Mouse (Mus musculus): ENCODE measurements around the gene Hydin. TPM values are rescaled to one million over a fixed set of nuclear protein-coding genes. Genes with fewer than 3 reads are reported as not detected.
A peak's percentile ranks its signal among the peaks of the same experiment; 100 is the strongest.

The Hydin gene
- total and polyA plus RNA-seq, 3 experiments = 9.5 to 17.3 (median 9.8) TPM

- no peaks in the 10 kb centered on the region for H3K27me3 ChIP-seq (replicated peaks)
- H3K4me3 ChIP-seq (replicated peaks in 1 of 3; ENCODE audit: low read depth in 2 of 3, low read length in 2 of 3, poor library complexity in 1 of 3) = no peak overlapping the region
- H3K9ac ChIP-seq (ENCODE audit: insufficient read depth, low read depth) = no peak overlapping the region
- TF ChIP-seq ELF1 (IDR thresholded peaks at IDR 0.05; ENCODE audit: low read depth, low read length) (no peak), MEF2A (IDR thresholded peaks at IDR 0.05; ENCODE audit: borderline replicate concordance, low read depth, low read length) (peak; percentile 62; the same call in 1 of the 2 replicates), SMC3 (IDR thresholded peaks at IDR 0.05; ENCODE audit: low read depth, low read length) (peak; percentile 50), CTCF (conservative IDR thresholded peaks at IDR 0.05 in 1 of 2, IDR thresholded peaks at IDR 0.05 in 1 of 2; ENCODE audit: low read depth in 2 of 2, low read length in 2 of 2) (peak; percentile 53 to 68; a peak in 3 of 4 replicates), RAD21 (IDR thresholded peaks at IDR 0.05; ENCODE audit: low read depth, low read length) (peak; percentile 60)
- in situ Hi-C loops (cut with MboI; ENCODE audit: low pct_ligation_motif_present, low pct_unique_long_range_greater_than_20kb, low sequenced_read_pairs) (loop anchor here (10.0 kb wide), 1 partner anchor 480 kb away; no protein-coding TSS in a partner anchor), dilution Hi-C loops (cut with MboI; ENCODE audit: extremely low pct_ligation_motif_present, extremely low pct_unique_long_range_greater_than_20kb, low sequenced_read_pairs) (no loop called here)
- DNase-seq (ENCODE audit: extremely low read depth) = peak; percentile 51
- no peak overlapping the region for H3K27ac ChIP-seq (ENCODE audit: insufficient read depth, low read depth)
- H3K4me1 ChIP-seq (ENCODE audit: control insufficient read depth in 1 of 2, insufficient read depth in 2 of 2) = peaks cover 0 to 11% of the 10 kb centered on the region in 2 experiments; a peak in 2 of 4 replicates
- no peak overlapping the region for H3K4me2 ChIP-seq (ENCODE audit: insufficient read depth, low read depth, poor library complexity, severe bottlenecking)
- H3K79me2 ChIP-seq (replicated peaks; ENCODE audit: control insufficient read depth, extremely low read depth, insufficient read depth, poor library complexity, severe bottlenecking) = no peaks in the 10 kb centered on the region
- H3K9me3 ChIP-seq (replicated peaks; ENCODE audit: low read length) = no peaks in the 10 kb centered on the region
- H3K36me3 ChIP-seq (replicated peaks in 1 of 2; ENCODE audit: control insufficient read depth in 1 of 2, insufficient read depth in 1 of 2, low read length in 1 of 2) = peaks cover 6 to 70% of the 10 kb centered on the region in 2 experiments
These were observed 337.8 kb downstream of the Hydin start for GRCm38 (mm10) chr8:110604556-110604955.

GRCm38 (mm10) chr8:110605401-110606015 lies 338.7 kb downstream of the Hydin start:
- H3K79me2 ChIP-seq (replicated peaks; ENCODE audit: control insufficient read depth, extremely low read depth, insufficient read depth, poor library complexity, severe bottlenecking) = no peaks in the 10 kb centered on the region
- H3K4me3 ChIP-seq (replicated peaks in 1 of 3; ENCODE audit: low read depth in 2 of 3, low read length in 2 of 3, poor library complexity in 1 of 3) = no peak overlapping the region
- peaks cover 6 to 72% of the 10 kb centered on the region in 2 experiments for H3K36me3 ChIP-seq (replicated peaks in 1 of 2; ENCODE audit: control insufficient read depth in 1 of 2, insufficient read depth in 1 of 2, low read length in 1 of 2)
- in situ Hi-C loops (cut with MboI; ENCODE audit: low pct_ligation_motif_present, low pct_unique_long_range_greater_than_20kb, low sequenced_read_pairs) = loop anchor here (10.0 kb wide), 1 partner anchor 481 kb away; no protein-coding TSS in a partner anchor
- peaks cover 0 to 11% of the 10 kb centered on the region in 2 experiments; a peak in 2 of 4 replicates for H3K4me1 ChIP-seq (ENCODE audit: control insufficient read depth in 1 of 2, insufficient read depth in 2 of 2)
- no peak for TF ChIP-seq POLR2AphosphoS2 (IDR thresholded peaks at IDR 0.05; ENCODE audit: low read depth, low read length)
- no peak for TF ChIP-seq MAX (IDR thresholded peaks at IDR 0.05; ENCODE audit: low read length)
- TF ChIP-seq E2F4 (IDR thresholded peaks at IDR 0.05; ENCODE audit: insufficient replicate concordance, low read depth, low read length) = no peak
- no peak for TF ChIP-seq BHLHE40 (IDR thresholded peaks at IDR 0.05; ENCODE audit: low read depth, low read length)
- TF ChIP-seq CHD2 (IDR thresholded peaks at IDR 0.05; ENCODE audit: low read length) = no peak
- no peak for TF ChIP-seq ETS1 (conservative IDR thresholded peaks at IDR 0.05; ENCODE audit: low read depth, low read length)
- TF ChIP-seq CTCF (conservative IDR thresholded peaks at IDR 0.05 in 1 of 2, IDR thresholded peaks at IDR 0.05 in 1 of 2; ENCODE audit: low read depth in 2 of 2, low read length in 2 of 2) = no peak
- H3K9ac ChIP-seq (ENCODE audit: insufficient read depth, low read depth) = no peak overlapping the region
- no peak overlapping the region for H3K27ac ChIP-seq (ENCODE audit: insufficient read depth, low read depth)
- dilution Hi-C loops (cut with MboI; ENCODE audit: extremely low pct_ligation_motif_present, extremely low pct_unique_long_range_greater_than_20kb, low sequenced_read_pairs) = no loop called here
- no peak for DNase-seq (ENCODE audit: extremely low read depth)
- no peak overlapping the region for H3K4me2 ChIP-seq (ENCODE audit: insufficient read depth, low read depth, poor library complexity, severe bottlenecking)
- H3K9me3 ChIP-seq (replicated peaks; ENCODE audit: low read length) = no peaks in the 10 kb centered on the region
- no peaks in the 10 kb centered on the region for H3K27me3 ChIP-seq (replicated peaks)

- in situ Hi-C loops (cut with MboI; ENCODE audit: low pct_ligation_motif_present, low pct_unique_long_range_greater_than_20kb, low sequenced_read_pairs) (no loop called here), dilution Hi-C loops (cut with MboI; ENCODE audit: extremely low pct_ligation_motif_present, extremely low pct_unique_long_range_greater_than_20kb, low sequenced_read_pairs) (no loop called here)
- no peaks in the 10 kb centered on the region for H3K27me3 ChIP-seq (replicated peaks)
- no peak for TF ChIP-seq MAZ (IDR thresholded peaks at IDR 0.05; ENCODE audit: low read depth, low read length)
- TF ChIP-seq JUN (IDR thresholded peaks at IDR 0.05; ENCODE audit: insufficient read depth, low read depth, low read length) = no peak
- TF ChIP-seq POLR2A (IDR thresholded peaks at IDR 0.05; ENCODE audit: low read depth, low read length) = no peak
- TF ChIP-seq MXI1 (IDR thresholded peaks at IDR 0.05; ENCODE audit: low read depth, low read length) = no peak
- no peak for TF ChIP-seq KAT2A (IDR thresholded peaks at IDR 0.05; ENCODE audit: insufficient replicate concordance, low read length)
- TF ChIP-seq POLR2AphosphoS2 (IDR thresholded peaks at IDR 0.05; ENCODE audit: low read depth, low read length) = no peak
- no peak for TF ChIP-seq ELF1 (IDR thresholded peaks at IDR 0.05; ENCODE audit: low read depth, low read length)
- no peak for TF ChIP-seq CHD2 (IDR thresholded peaks at IDR 0.05; ENCODE audit: low read length)
- TF ChIP-seq SIN3A (IDR thresholded peaks at IDR 0.05; ENCODE audit: low read length) = no peak
- TF ChIP-seq NELFE (IDR thresholded peaks at IDR 0.05; ENCODE audit: low read depth, low read length) = no peak
- TF ChIP-seq CTCF (conservative IDR thresholded peaks at IDR 0.05 in 1 of 2, IDR thresholded peaks at IDR 0.05 in 1 of 2; ENCODE audit: low read depth in 2 of 2, low read length in 2 of 2) = no peak
- no peak for TF ChIP-seq HCFC1 (IDR thresholded peaks at IDR 0.05; ENCODE audit: low read depth, low read length)
- TF ChIP-seq MAFK (IDR thresholded peaks at IDR 0.05; ENCODE audit: insufficient replicate concordance, low read length) = no peak
- no peak for TF ChIP-seq EP300 (IDR thresholded peaks at IDR 0.05; ENCODE audit: low read length)
- TF ChIP-seq MYC (IDR thresholded peaks at IDR 0.05; ENCODE audit: low read depth, low read length) = no peak
- no peak for TF ChIP-seq USF1 (IDR thresholded peaks at IDR 0.05; ENCODE audit: low read depth, low read length)
- no peak for TF ChIP-seq PAX5 (IDR thresholded peaks at IDR 0.05; ENCODE audit: low read length)
- TF ChIP-seq IRF4 (IDR thresholded peaks at IDR 0.05; ENCODE audit: low read depth, low read length) = no peak
These were observed 349.0 kb downstream of the Hydin start for GRCm38 (mm10) chr8:110615730-110616129.

More at GRCm38 (mm10) chr8:110615730-110616129, 349.0 kb downstream of the Hydin start:
- no peak overlapping the region for H3K27ac ChIP-seq (ENCODE audit: insufficient read depth, low read depth)
- no peaks in the 10 kb centered on the region for H3K9me3 ChIP-seq (replicated peaks; ENCODE audit: low read length)
- H3K4me3 ChIP-seq (replicated peaks in 1 of 3; ENCODE audit: low read depth in 2 of 3, low read length in 2 of 3, poor library complexity in 1 of 3) = no peak overlapping the region
- H3K4me2 ChIP-seq (ENCODE audit: insufficient read depth, low read depth, poor library complexity, severe bottlenecking) = no peak overlapping the region
- H3K79me2 ChIP-seq (replicated peaks; ENCODE audit: control insufficient read depth, extremely low read depth, insufficient read depth, poor library complexity, severe bottlenecking) = peaks cover 15% of the 10 kb centered on the region
- peaks cover 0 to 12% of the 10 kb centered on the region in 2 experiments for H3K36me3 ChIP-seq (replicated peaks in 1 of 2; ENCODE audit: control insufficient read depth in 1 of 2, insufficient read depth in 1 of 2, low read length in 1 of 2)
- no peak overlapping the region for H3K9ac ChIP-seq (ENCODE audit: insufficient read depth, low read depth)
- peaks cover 4 to 17% of the 10 kb centered on the region in 2 experiments; a peak in 3 of 4 replicates for H3K4me1 ChIP-seq (ENCODE audit: control insufficient read depth in 1 of 2, insufficient read depth in 2 of 2)
- no peak for DNase-seq (ENCODE audit: extremely low read depth)

All from CH12.LX (cell line).